Mouse (Mus musculus) C2C12 (cell line): ENCODE results near the gene Grm4. TPM values are rescaled to one million over a fixed set of nuclear protein-coding genes. Genes with fewer than 3 reads are reported as not detected.
"Not testable (repeated sequence)": the region's sequence is repeated elsewhere in the genome, so short reads cannot be mapped to it uniquely, and the experiment has no call there.

Source experiments
- H3K27me3 ChIP-seq: one replicate; pipeline ENCODE4 v1.6.1; 2011; ENCODE audit not compliant: control insufficient read depth, insufficient read depth, insufficient read length
- H3K36me3 ChIP-seq: one replicate; pipeline ENCODE4 v1.6.1; 2011; ENCODE audit not compliant: control insufficient read depth, insufficient read depth
- H3K4me3 ChIP-seq: one replicate; pipeline ENCODE4 v1.5.1; 2011; ENCODE audit warnings: mild to moderate bottlenecking, control low read depth; ENCODE audit not compliant: poor library complexity, insufficient read depth, severe bottlenecking
- H3K79me2 ChIP-seq: one replicate; pipeline ENCODE4 v1.6.1; 2011; ENCODE audit not compliant: control insufficient read depth, insufficient read depth
- H3K79me3 ChIP-seq: one replicate; pipeline ENCODE4 v1.6.1; 2011; ENCODE audit warnings: low read depth, control low read depth
- H3ac ChIP-seq: one replicate; pipeline ENCODE3; 2011; ENCODE audit warnings: low read depth; ENCODE audit not compliant: control insufficient read depth, insufficient read length
- CEBPB ChIP-seq: IDR thresholded peaks from one replicate; pipeline ENCODE4 v1.6.1; 2011; ENCODE audit warnings: low read depth, mild to moderate bottlenecking, control low read depth, moderate library complexity
- CTCF ChIP-seq: IDR thresholded peaks from one replicate; pipeline ENCODE4 v1.5.1; 2011; ENCODE audit not compliant: control insufficient read depth, insufficient read depth, insufficient read length
- FOSL1 ChIP-seq: IDR thresholded peaks from one replicate; pipeline ENCODE4 v1.8.0; 2011; ENCODE audit warnings: mild to moderate bottlenecking, low read length; ENCODE audit not compliant: poor library complexity, insufficient read depth, severe bottlenecking
- MAX ChIP-seq: IDR thresholded peaks from one replicate; pipeline ENCODE4 v1.6.1; 2011; ENCODE audit warnings: mild to moderate bottlenecking, control low read depth
- MYOD1 ChIP-seq: IDR thresholded peaks from one replicate; pipeline ENCODE4 v1.6.1; 2011; ENCODE audit warnings: low read depth; ENCODE audit not compliant: control insufficient read depth, insufficient read length
- MYOG ChIP-seq: IDR thresholded peaks from one replicate; pipeline ENCODE4 v1.6.1; 2011; ENCODE audit not compliant: control insufficient read depth, insufficient read length; ENCODE audit errors: extremely low read depth
- USF1 ChIP-seq: IDR thresholded peaks from one replicate; pipeline ENCODE4 v1.6.1; 2011; ENCODE audit warnings: low read depth, mild to moderate bottlenecking, control low read depth, moderate library complexity
- polyA plus RNA-seq: library from polyadenylated mRNA; unstranded; fragments of >200 nt; fragmentation: generic; extraction: Trizol; gene quantifications from one replicate; pipeline ENCODE4 v1.2.1, GENCODE M21; 2012; ENCODE audit warnings: missing spikeins

Grm4 gene
- polyA plus RNA-seq, 1 experiment, result not detected

- Histone ChIP-seq H3ac (no peak overlapping the region), H3K36me3 (no peaks in the 10 kb centered on the region), H3K4me3 (no peak overlapping the region), H3K79me2 (no peaks in the 10 kb centered on the region), H3K79me3 (no peaks in the 10 kb centered on the region), H3K27me3 (peaks cover 24% of the 10 kb centered on the region)
- TF ChIP-seq MYOD1, result no peak
- no peak for TF ChIP-seq FOSL1
- no peak for TF ChIP-seq CTCF
- no peak for TF ChIP-seq USF1
- TF ChIP-seq CEBPB, result no peak
- no peak for TF ChIP-seq MYOG
- TF ChIP-seq MAX, result no peak
These were observed 134.8 kb downstream of the Grm4 start for GRCm38 (mm10) chr17:27386438-27386837.

- Histone ChIP-seq H3K79me3 (no peaks in the 10 kb centered on the region), H3K79me2 (no peaks in the 10 kb centered on the region), H3K27me3 (peaks cover 22% of the 10 kb centered on the region), H3ac (no peak overlapping the region), H3K4me3 (no peak overlapping the region), H3K36me3 (no peaks in the 10 kb centered on the region)
- TF ChIP-seq MAX (no peak), CEBPB (no peak), MYOD1 (no peak), MYOG (no peak), CTCF (no peak), USF1 (no peak), FOSL1 (no peak)
These were observed 135.5 kb downstream of the Grm4 start for GRCm38 (mm10) chr17:27385513-27386261.

GRCm38 (mm10) chr17:27382916-27383315 is 138.3 kb downstream of the Grm4 start:
- TF ChIP-seq MYOD1, result no peak
- Histone ChIP-seq H3K79me2 (no peaks in the 10 kb centered on the region), H3K4me3 (no peak overlapping the region), H3ac (no peak overlapping the region), H3K36me3 (no peaks in the 10 kb centered on the region), H3K27me3 (peaks cover 34% of the 10 kb centered on the region), H3K79me3 (no peaks in the 10 kb centered on the region)

- not testable (repeated sequence) for H3K36me3 ChIP-seq, H3K4me3 ChIP-seq, H3ac ChIP-seq, H3K79me3 ChIP-seq, H3K79me2 ChIP-seq
- peaks cover 41% of the 10 kb centered on the region for H3K27me3 ChIP-seq
These were observed 140.2 kb downstream of the Grm4 start for GRCm38 (mm10) chr17:27380911-27381459.

GRCm38 (mm10) chr17:27378977-27379376 is 142.2 kb downstream of the Grm4 start:
- no peak for TF ChIP-seq MYOD1
- TF ChIP-seq MAX, result no peak
- no peak for TF ChIP-seq FOSL1
- no peak for TF ChIP-seq CEBPB
- TF ChIP-seq USF1, result no peak
- TF ChIP-seq MYOG, result no peak
- no peak for TF ChIP-seq CTCF

GRCm38 (mm10) chr17:27377151-27377550 is 144.1 kb downstream of the Grm4 start:
- H3K36me3 ChIP-seq, result no peaks in the 10 kb centered on the region
- H3ac ChIP-seq, result no peak overlapping the region
- H3K4me3 ChIP-seq, result no peak overlapping the region
- TF ChIP-seq FOSL1, result no peak
- no peak for TF ChIP-seq CEBPB
- no peaks in the 10 kb centered on the region for H3K79me3 ChIP-seq
- peaks cover 55% of the 10 kb centered on the region for H3K27me3 ChIP-seq
- no peaks in the 10 kb centered on the region for H3K79me2 ChIP-seq

More at GRCm38 (mm10) chr17:27378977-27379376, 142.2 kb downstream of the Grm4 start:
- no peaks in the 10 kb centered on the region for H3K79me3 ChIP-seq
- H3ac ChIP-seq, result no peak overlapping the region
- H3K27me3 ChIP-seq, result peaks cover 52% of the 10 kb centered on the region
- no peak overlapping the region for H3K4me3 ChIP-seq
- H3K79me2 ChIP-seq, result no peaks in the 10 kb centered on the region
- no peaks in the 10 kb centered on the region for H3K36me3 ChIP-seq
